Mouse (Mus musculus) cerebellum, postnatal 4 days (tissue): ENCODE data around the gene Hand2.

ENCODE experiments used
- DNase-seq, 2 experiments: peaks; one replicate each; pipeline ENCODE4 v3.0.0; 2022; ENCODE audit warnings: low spot score in 2 of 2, mixed read lengths in 1 of 2

Hand2 gene

GRCm38 (mm10) chr8:57320851-57321743 is at the start of gene Hand2:
TSS of gene Hand2 (plus strand) at chr8:57320983.
- no peak for DNase-seq

GRCm38 (mm10) chr8:57273055-57273454 is 47.7 kb upstream of the Hand2 start:
- DNase-seq: no peak

- no peak for DNase-seq
Observed at GRCm38 (mm10) chr8:57293441-57293840, 27.3 kb upstream of the Hand2 start.

- no peak for DNase-seq
Observed at GRCm38 (mm10) chr8:57303513-57303912, 17.3 kb upstream of the Hand2 start.

GRCm38 (mm10) chr8:57304944-57305343 is 15.8 kb upstream of the Hand2 start:
- no peak for DNase-seq

GRCm38 (mm10) chr8:57306441-57306840 is 14.3 kb upstream of the Hand2 start:
- DNase-seq: no peak

GRCm38 (mm10) chr8:57309844-57310485 is 10.8 kb upstream of the Hand2 start:
- DNase-seq: no peak

- DNase-seq: no peak
Observed at GRCm38 (mm10) chr8:57312031-57312981, 8.5 kb upstream of the Hand2 start.

GRCm38 (mm10) chr8:57313583-57313982 is 7.2 kb upstream of the Hand2 start:
- no peak for DNase-seq

- DNase-seq: no peak
Observed at GRCm38 (mm10) chr8:57314216-57314615, 6.6 kb upstream of the Hand2 start.

GRCm38 (mm10) chr8:57315471-57315870 is 5.3 kb upstream of the Hand2 start:
- DNase-seq: no peak

GRCm38 (mm10) chr8:57317107-57317506 is 3.7 kb upstream of the Hand2 start:
- DNase-seq: no peak

GRCm38 (mm10) chr8:57317890-57318480 is 2.8 kb upstream of the Hand2 start:
- DNase-seq: no peak

GRCm38 (mm10) chr8:57319092-57319980 is 1.4 kb upstream of the Hand2 start:
- no peak for DNase-seq

- DNase-seq: no peak
Observed at GRCm38 (mm10) chr8:57319981-57320585, 700 bp upstream of the Hand2 start.

GRCm38 (mm10) chr8:57321898-57322895 is 1.4 kb downstream of the Hand2 start:
- no peak for DNase-seq

- no peak for DNase-seq
Observed at GRCm38 (mm10) chr8:57322961-57323941, 2.5 kb downstream of the Hand2 start.

- DNase-seq: no peak
Observed at GRCm38 (mm10) chr8:57324091-57324490, 3.3 kb downstream of the Hand2 start.
